Mouse (Mus musculus): ENCODE measurements around the gene Plod2.

Gene Plod2

GRCm38 (mm10) chr9:92541977-92542561 lies at the start of gene Plod2:
Plod2 (plus strand) TSS chr9:92542223.
- peak; percentile 87 for DNase-seq (ENCODE audit: extremely low spot score, low spot score)

GRCm38 (mm10) chr9:92499710-92500410 lies 42.2 kb upstream of the Plod2 start:
- DNase-seq (ENCODE audit: extremely low spot score, low spot score) = peak; percentile 87

- no peak for DNase-seq (ENCODE audit: extremely low spot score, low spot score)
Measured at GRCm38 (mm10) chr9:92504256-92504655, 37.8 kb upstream of the Plod2 start.

- DNase-seq (ENCODE audit: extremely low spot score, low spot score) = no peak
Measured at GRCm38 (mm10) chr9:92504889-92505288, 37.1 kb upstream of the Plod2 start.

- no peak for DNase-seq (ENCODE audit: extremely low spot score, low spot score)
Measured at GRCm38 (mm10) chr9:92511696-92512095, 30.3 kb upstream of the Plod2 start.

- DNase-seq (ENCODE audit: extremely low spot score, low spot score) = no peak
Measured at GRCm38 (mm10) chr9:92517036-92517435, 25.0 kb upstream of the Plod2 start.

GRCm38 (mm10) chr9:92520751-92521150 lies 21.3 kb upstream of the Plod2 start:
- DNase-seq (ENCODE audit: extremely low spot score, low spot score) = no peak

- no peak for DNase-seq (ENCODE audit: extremely low spot score, low spot score)
Measured at GRCm38 (mm10) chr9:92524506-92524905, 17.5 kb upstream of the Plod2 start.

- DNase-seq (ENCODE audit: extremely low spot score, low spot score) = no peak
Measured at GRCm38 (mm10) chr9:92530055-92530454, 12.0 kb upstream of the Plod2 start.

- DNase-seq (ENCODE audit: extremely low spot score, low spot score) = no peak
Measured at GRCm38 (mm10) chr9:92537735-92538134, 4.3 kb upstream of the Plod2 start.

- DNase-seq (ENCODE audit: extremely low spot score, low spot score) = no peak
Measured at GRCm38 (mm10) chr9:92538216-92538615, 3.8 kb upstream of the Plod2 start.

GRCm38 (mm10) chr9:92542591-92543416 lies 781 bp downstream of the Plod2 start:
- peak; percentile 80 for DNase-seq (ENCODE audit: extremely low spot score, low spot score)

- no peak for DNase-seq (ENCODE audit: extremely low spot score, low spot score)
Measured at GRCm38 (mm10) chr9:92544146-92544545, 2.1 kb downstream of the Plod2 start.

- DNase-seq (ENCODE audit: extremely low spot score, low spot score) = no peak
Measured at GRCm38 (mm10) chr9:92545021-92545420, 3.0 kb downstream of the Plod2 start.

GRCm38 (mm10) chr9:92546446-92546845 lies 4.4 kb downstream of the Plod2 start:
- no peak for DNase-seq (ENCODE audit: extremely low spot score, low spot score)

- DNase-seq (ENCODE audit: extremely low spot score, low spot score) = no peak
Measured at GRCm38 (mm10) chr9:92547106-92547505, 5.1 kb downstream of the Plod2 start.

GRCm38 (mm10) chr9:92547821-92548220 lies 5.8 kb downstream of the Plod2 start:
- DNase-seq (ENCODE audit: extremely low spot score, low spot score) = no peak

- no peak for DNase-seq (ENCODE audit: extremely low spot score, low spot score)
Measured at GRCm38 (mm10) chr9:92548603-92549002, 6.6 kb downstream of the Plod2 start.

GRCm38 (mm10) chr9:92549811-92550490 lies 7.9 kb downstream of the Plod2 start:
- DNase-seq (ENCODE audit: extremely low spot score, low spot score) = no peak

- DNase-seq (ENCODE audit: extremely low spot score, low spot score) = no peak
Measured at GRCm38 (mm10) chr9:92550981-92551380, 9.0 kb downstream of the Plod2 start.

GRCm38 (mm10) chr9:92551666-92552065 lies 9.6 kb downstream of the Plod2 start:
- no peak for DNase-seq (ENCODE audit: extremely low spot score, low spot score)

GRCm38 (mm10) chr9:92552691-92553090 lies 10.7 kb downstream of the Plod2 start:
- no peak for DNase-seq (ENCODE audit: extremely low spot score, low spot score)
